In genomic region chr7:71475383-71475782, GRCm38 (mm10) we compare ENCODE assay signal across 12 mouse cellular contexts.
A peak's percentile ranks its signal among the peaks of the same experiment; 100 is the strongest.
DNase-seq lines count a peak whose midpoint lies in the region.
"Had no signal": no experiment of that assay in that cellular context is flagged by ENCODE, and none has a peak within 500 bp of the region (broad histone marks: within the 10 kb centered on the region; RNA-seq: fewer than 3 reads in every experiment).

No protein-coding gene starts in this region.

- DNase-seq in adrenal gland, adult 2 months = peak; percentile 67
- no peak for DNase-seq in adrenal gland, postnatal 25 days
- peak; percentile 17 for DNase-seq in urinary bladder, postnatal 14 days (ENCODE audit: low spot score)
- DNase-seq in urinary bladder, postnatal 4 days (ENCODE audit: low spot score in 2 of 2) = no peak
- peak; percentile 32 for DNase-seq in adrenal gland, postnatal 14 days
- DNase-seq in cerebellum, postnatal 4 days (ENCODE audit: low spot score in 2 of 2) = no peak
- DNase-seq in cerebellum, postnatal 10 days = no peak
- DNase-seq: cerebellum, adult 11-12 months; cerebellum, adult 9-10 months; cerebellum, postnatal 36 days; embryo, embryonic 11 days; kidney, adult 18-20 months had no signal

Comparison
In these comparisons a context has a peak if more than half of its experiments do, and no peak if none do; other contexts are left out.
1. DNase-seq: peak in adrenal gland, adult 2 months (single experiment), urinary bladder, postnatal 14 days (single experiment) and adrenal gland, postnatal 14 days (single experiment); none in adrenal gland, postnatal 25 days (single experiment), urinary bladder, postnatal 4 days (0 of 2), cerebellum, postnatal 4 days (0 of 2) and cerebellum, postnatal 10 days (0 of 2).